Mouse (Mus musculus) forebrain, embryonic 14.5 days (tissue): ENCODE results near the gene Adam8. TPM values are rescaled to one million over a fixed set of nuclear protein-coding genes. Genes with fewer than 3 reads are reported as not detected.

Source experiments
- ATAC-seq: fragments of 200-750 bp; cut with Nextera tagmentation; 2 replicates; pipeline ENCODE4 v1.8.0; 2017; ENCODE audit warnings: mild to moderate bottlenecking, moderate library complexity
- DNase-seq: peaks from one replicate; pipeline ENCODE4 v3.0.0-alpha.2; 2015; ENCODE audit warnings: low spot score
- H3K27ac ChIP-seq: fragments of 300-500 bp; sonication (generic); 2 replicates; pipeline ENCODE4 v1.5.1; 2014; ENCODE audit warnings: low read depth, mild to moderate bottlenecking, control low read depth, low read length, moderate library complexity
- H3K27me3 ChIP-seq: fragments of 300-500 bp; sonication (generic); replicated peaks from 2 replicates; pipeline ENCODE4 v1.6.1; 2014; ENCODE audit warnings: low read length, control low read depth, mixed read lengths; ENCODE audit not compliant: control insufficient read depth, insufficient read depth
- H3K36me3 ChIP-seq: fragments of 300-500 bp; sonication (generic); 2 replicates; pipeline ENCODE4 v1.6.1; 2014; ENCODE audit warnings: low read length, control low read depth; ENCODE audit not compliant: control insufficient read depth, insufficient read depth
- H3K4me1 ChIP-seq: fragments of 300-500 bp; sonication (generic); 2 replicates; pipeline ENCODE4 v1.6.1; 2014; ENCODE audit warnings: antibody characterized with exemption, low read length, control low read depth; ENCODE audit not compliant: control insufficient read depth, insufficient read depth
- H3K4me2 ChIP-seq: fragments of 300-500 bp; sonication (generic); 2 replicates; pipeline ENCODE4 v1.6.1; 2014; ENCODE audit warnings: mild to moderate bottlenecking, control low read depth, low read length
- H3K4me3 ChIP-seq: fragments of 300-500 bp; sonication (generic); 2 replicates; pipeline ENCODE4 v1.5.1; 2014; ENCODE audit warnings: low read depth, low read length, control low read depth
- H3K9ac ChIP-seq: fragments of 300-500 bp; sonication (generic); 2 replicates; pipeline ENCODE4 v1.6.1; 2014; ENCODE audit warnings: mild to moderate bottlenecking, low read length, control low read depth, moderate library complexity
- H3K9me3 ChIP-seq: fragments of 300-500 bp; sonication (generic); replicated peaks from 2 replicates; pipeline ENCODE4 v1.6.1; 2016; ENCODE audit warnings: low read length, control low read depth, mixed read lengths; ENCODE audit not compliant: control insufficient read depth
- WGBS: fragments of 180-500 bp; shearing (Covaris S2); extraction: QIAGEN DNeasy Blood & Tissue Kit; methylation state at CpG from one replicate; pipeline ENCODE4 v1.1.7; 2014; 5-methylcytosine and 5-hydroxymethylcytosine counted together
- polyA plus RNA-seq: library from polyadenylated mRNA; unstranded; fragments of >200 nt; fragmentation: Nextera tagmentation; extraction: Ambion mirVana; gene quantifications from 2 replicates; pipeline ENCODE4 v1.2.1, GENCODE M21; 2014

Adam8 gene
- polyA plus RNA-seq, 1 experiment from 2014 or later = 1.3 TPM

DNA sequence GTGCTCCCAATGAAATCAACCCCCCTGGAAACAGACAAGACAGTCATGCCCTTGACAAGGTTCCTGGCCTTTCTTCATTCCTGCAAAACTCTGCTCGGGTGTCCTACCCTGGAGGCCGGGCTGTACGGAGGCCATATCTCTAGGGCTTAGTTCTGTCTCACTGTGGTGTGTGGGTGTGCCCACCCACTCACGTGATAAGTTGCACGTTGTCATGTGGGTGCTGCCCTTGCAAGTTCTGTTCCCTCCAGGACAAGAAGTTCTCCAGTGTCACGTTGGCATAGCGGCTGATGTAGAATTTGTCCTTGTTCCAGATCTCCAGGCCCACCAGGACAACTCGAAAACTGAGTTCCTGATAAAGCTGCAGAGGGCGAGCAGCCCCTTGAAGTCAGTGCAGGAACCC, 4.1 kb downstream of the Adam8 start:
- no peaks in the 10 kb centered on the region for H3K9me3 ChIP-seq
- ATAC-seq (no peak), DNase-seq (no peak)
- H3K4me2 ChIP-seq = no peak overlapping the region
- H3K4me3 ChIP-seq = no peak overlapping the region
- H3K27ac ChIP-seq = no peak overlapping the region
- peaks cover 17% of the 10 kb centered on the region for H3K36me3 ChIP-seq
- no peaks in the 10 kb centered on the region for H3K4me1 ChIP-seq
- no peaks in the 10 kb centered on the region for H3K27me3 ChIP-seq
- 91% methylated on average over 9 of the region's 9 CpGs for WGBS
- no peak overlapping the region for H3K9ac ChIP-seq

- no peaks in the 10 kb centered on the region for H3K4me1 ChIP-seq
- WGBS = 88% methylated on average over 11 of the region's 11 CpGs
- no peak overlapping the region for H3K9ac ChIP-seq
- no peak overlapping the region for H3K4me2 ChIP-seq
- no peaks in the 10 kb centered on the region for H3K9me3 ChIP-seq
- ATAC-seq (no peak), DNase-seq (no peak)
- no peaks in the 10 kb centered on the region for H3K27me3 ChIP-seq
- H3K36me3 ChIP-seq = peaks cover 19% of the 10 kb centered on the region
- no peak overlapping the region for H3K27ac ChIP-seq
- H3K4me3 ChIP-seq = no peak overlapping the region
Measured at GRCm38 (mm10) chr7:139984505-139984904, 7.9 kb downstream of the Adam8 start.

GRCm38 (mm10) chr7:139982058-139982457, 10.3 kb downstream of the Adam8 start:
- ATAC-seq (no peak), DNase-seq (no peak)
- peaks cover 19% of the 10 kb centered on the region for H3K36me3 ChIP-seq
- no peak overlapping the region for H3K9ac ChIP-seq
- no peak overlapping the region for H3K4me2 ChIP-seq
- H3K4me1 ChIP-seq = 0 out of 2 replicates have a peak, but pooled peaks cover 2% of the 10 kb centered on the region
- no peak overlapping the region for H3K27ac ChIP-seq
- H3K4me3 ChIP-seq = no peak overlapping the region
- H3K27me3 ChIP-seq = no peaks in the 10 kb centered on the region
- H3K9me3 ChIP-seq = no peaks in the 10 kb centered on the region
- WGBS = 82% methylated on average over 10 of the region's 11 CpGs

- DNase-seq (no peak), ATAC-seq (no peak)
- 68% methylated on average over 3 of the region's 3 CpGs for whole genome bisulfite sequencing
- Histone ChIP-seq H3K27me3 (no peaks in the 10 kb centered on the region), H3K27ac (no peak overlapping the region), H3K36me3 (0 out of 2 replicates have a peak, but pooled peaks cover 8% of the 10 kb centered on the region), H3K4me3 (no peak overlapping the region), H3K9ac (no peak overlapping the region), H3K9me3 (no peaks in the 10 kb centered on the region), H3K4me2 (no peak overlapping the region), H3K4me1 (0 out of 2 replicates have a peak, but pooled peaks cover 2% of the 10 kb centered on the region)
Measured at GRCm38 (mm10) chr7:139980778-139981177, 11.6 kb downstream of the Adam8 start.

DNA sequence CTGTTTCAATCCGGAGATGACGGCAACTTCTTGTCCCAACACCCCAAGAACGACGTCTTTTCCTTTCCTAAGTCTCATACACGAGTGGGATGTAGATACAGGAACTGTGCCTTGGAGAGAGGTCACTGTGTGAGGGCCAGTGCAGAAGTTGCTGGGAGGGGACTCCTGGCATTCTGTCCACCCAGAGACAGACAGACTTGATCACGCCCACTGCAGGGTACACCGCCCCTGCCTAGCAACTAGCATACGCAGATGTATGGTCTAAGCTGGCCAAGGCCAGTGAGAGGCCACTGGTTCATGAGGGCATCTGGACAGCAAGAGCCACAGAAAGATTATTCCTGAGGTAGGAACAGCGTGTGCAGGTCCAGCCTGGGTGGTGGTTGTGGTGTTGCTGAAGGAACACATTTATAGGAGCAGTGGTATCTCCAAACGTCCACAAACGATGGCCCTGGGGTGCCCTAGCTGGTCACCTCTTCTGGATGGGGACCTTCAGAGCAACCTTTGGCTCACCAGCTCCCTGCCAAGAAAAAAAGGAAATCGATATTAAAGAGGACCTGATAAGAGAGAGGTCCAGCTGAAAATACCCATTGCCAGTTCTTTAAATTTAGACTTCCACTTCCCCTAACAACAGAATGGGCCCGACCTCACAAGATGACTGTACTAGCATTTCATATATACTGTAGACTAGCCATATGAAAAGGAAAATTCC, 13.2 kb downstream of the Adam8 start:
- Histone ChIP-seq H3K9ac (peak overlapping the region; percentile 63; the same call in 1 of the 2 replicates), H3K4me3 (peak overlapping the region; percentile 42), H3K4me1 (0 out of 2 replicates have a peak, but pooled peaks cover 2% of the 10 kb centered on the region), H3K27ac (no peak overlapping the region), H3K36me3 (0 out of 2 replicates have a peak, but pooled peaks cover 8% of the 10 kb centered on the region), H3K9me3 (no peaks in the 10 kb centered on the region), H3K27me3 (no peaks in the 10 kb centered on the region), H3K4me2 (peak overlapping the region; percentile 68)
- peak; percentile 1 for DNase-seq
- ATAC-seq = peak; percentile 59
- WGBS = 45% methylated on average over 13 of the region's 13 CpGs

- Histone ChIP-seq H3K4me3 (peak within 1 kb of the TSS; percentile 42), H3K9me3 (no peaks in the 10 kb centered on the region), H3K36me3 (0 out of 2 replicates have a peak, but pooled peaks cover 3% of the 10 kb centered on the region), H3K4me1 (0 out of 2 replicates have a peak, but pooled peaks cover 2% of the 10 kb centered on the region), H3K4me2 (peak within 1 kb of the TSS; percentile 68), H3K27ac (no peak within 1 kb of the TSS), H3K27me3 (no peaks in the 10 kb centered on the region), H3K9ac (peak within 1 kb of the TSS; percentile 63)
- WGBS = 2% methylated on average over 32 of the region's 32 CpGs
- peak; percentile 92 for DNase-seq
- peak; percentile 97 for ATAC-seq
Measured at GRCm38 (mm10) chr7:139978278-139978892, 14.0 kb downstream of the Adam8 start, which contains the start of gene 6430531B16Rik. Gene 6430531B16Rik, minus strand, starts transcription at chr7:139978755.

DNA sequence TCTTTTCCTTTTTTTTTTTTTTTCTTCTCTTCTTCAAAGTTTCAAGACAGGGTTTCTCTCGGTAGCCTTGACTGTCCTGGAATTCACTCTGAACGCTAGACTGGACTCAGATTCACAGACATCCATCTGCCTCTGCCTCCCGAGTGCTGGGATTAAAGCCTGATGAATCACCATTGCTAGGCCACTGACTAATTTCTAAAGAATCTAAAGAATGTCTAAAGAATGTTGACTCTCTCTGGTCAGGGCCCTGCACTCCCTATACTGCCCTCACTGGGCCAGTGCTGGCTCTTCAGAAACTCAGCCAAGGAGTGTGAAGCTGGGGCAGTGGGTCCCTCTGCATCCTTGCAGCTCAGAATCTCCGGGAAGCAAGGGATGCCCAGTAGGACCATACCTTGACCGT, 16.9 kb downstream of the Adam8 start:
- H3K27me3 ChIP-seq = no peaks in the 10 kb centered on the region
- ATAC-seq (no peak), DNase-seq (no peak)
- no peak overlapping the region for H3K27ac ChIP-seq
- WGBS = 59% methylated on average over 5 of the region's 5 CpGs
- H3K36me3 ChIP-seq = no peaks in the 10 kb centered on the region
- no peaks in the 10 kb centered on the region for H3K9me3 ChIP-seq
- H3K9ac ChIP-seq = no peak overlapping the region
- 0 out of 2 replicates have a peak, but pooled peaks cover 2% of the 10 kb centered on the region for H3K4me1 ChIP-seq
- no peak overlapping the region for H3K4me2 ChIP-seq
- H3K4me3 ChIP-seq = no peak overlapping the region

- no peak overlapping the region for H3K4me2 ChIP-seq
- WGBS = 88% methylated on average over 10 of the region's 10 CpGs
- H3K9me3 ChIP-seq = no peaks in the 10 kb centered on the region
- no peak for ATAC-seq
- no peak overlapping the region for H3K4me3 ChIP-seq
- no peak overlapping the region for H3K9ac ChIP-seq
- no peaks in the 10 kb centered on the region for H3K36me3 ChIP-seq
- 0 out of 2 replicates have a peak, but pooled peaks cover 2% of the 10 kb centered on the region for H3K4me1 ChIP-seq
- DNase-seq = no peak
- no peaks in the 10 kb centered on the region for H3K27me3 ChIP-seq
- no peak overlapping the region for H3K27ac ChIP-seq
Measured at GRCm38 (mm10) chr7:139974307-139974706, 18.1 kb downstream of the Adam8 start.

DNA sequence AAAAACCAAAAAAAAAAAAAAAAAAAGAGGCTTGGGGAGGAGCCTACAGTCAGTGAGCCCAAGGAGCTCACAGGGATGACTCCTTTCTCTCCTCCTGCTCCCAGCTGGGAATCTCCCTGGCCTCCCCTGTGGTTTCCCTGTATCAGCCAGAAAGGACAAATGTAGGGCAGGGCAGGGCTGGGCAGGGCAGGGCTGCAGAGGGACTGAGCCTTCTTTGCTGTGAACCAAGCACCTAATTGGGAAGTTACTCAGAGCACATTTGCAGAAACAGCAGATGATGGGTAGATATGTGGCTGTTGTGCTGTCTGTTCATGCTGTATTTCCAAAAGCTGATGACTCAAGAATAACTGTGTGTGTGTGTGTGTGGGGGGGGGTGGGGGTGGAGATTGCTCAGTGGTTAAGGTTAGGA, 19.4 kb downstream of the Adam8 start:
- Histone ChIP-seq H3K9me3 (no peaks in the 10 kb centered on the region), H3K4me1 (no peaks in the 10 kb centered on the region), H3K27me3 (no peaks in the 10 kb centered on the region), H3K4me3 (no peak overlapping the region), H3K27ac (no peak overlapping the region), H3K36me3 (no peaks in the 10 kb centered on the region), H3K9ac (no peak overlapping the region), H3K4me2 (no peak overlapping the region)
- ATAC-seq = no peak
- DNase-seq = no peak
